Mouse (Mus musculus) hindbrain, embryonic 14.5 days (tissue): ENCODE data around the gene Znrf4. TPM values are rescaled to one million over a fixed set of nuclear protein-coding genes. Genes with fewer than 3 reads are reported as not detected.
A peak's percentile ranks its signal among the peaks of the same experiment; 100 is the strongest.

ENCODE experiments used
- ATAC-seq: fragments of 200-750 bp; cut with Nextera tagmentation; 2 replicates; pipeline ENCODE4 v1.8.0; 2017; ENCODE audit warnings: moderate number of reproducible peaks, mild to moderate bottlenecking, moderate TSS enrichment, moderate library complexity; ENCODE audit not compliant: low FRiP score
- DNase-seq: peaks from one replicate; pipeline ENCODE4 v3.0.0-alpha.2; 2015; ENCODE audit warnings: low spot score
- H3K27ac ChIP-seq: fragments of 300-500 bp; sonication (generic); 2 replicates; pipeline ENCODE4 v1.5.1; 2014; ENCODE audit warnings: mild to moderate bottlenecking, moderate library complexity
- H3K27me3 ChIP-seq: fragments of 300-500 bp; sonication (generic); 2 replicates; pipeline ENCODE4 v1.6.1; 2014; ENCODE audit warnings: mild to moderate bottlenecking, low read length, mixed read lengths; ENCODE audit not compliant: control insufficient read depth, insufficient read depth
- H3K36me3 ChIP-seq: fragments of 300-500 bp; sonication (generic); replicated peaks from 2 replicates; pipeline ENCODE4 v1.6.1; 2014; ENCODE audit not compliant: control insufficient read depth, insufficient read depth
- H3K4me1 ChIP-seq: fragments of 300-500 bp; sonication (generic); replicated peaks from 2 replicates; pipeline ENCODE4 v1.6.1; 2014; ENCODE audit warnings: antibody characterized with exemption, low read length, mixed read lengths; ENCODE audit not compliant: control insufficient read depth, insufficient read depth
- H3K4me2 ChIP-seq: fragments of 300-500 bp; sonication (generic); replicated peaks from 2 replicates; pipeline ENCODE4 v1.6.1; 2014; ENCODE audit warnings: mild to moderate bottlenecking, moderate library complexity
- H3K4me3 ChIP-seq: fragments of 300-500 bp; sonication (generic); replicated peaks from 2 replicates; pipeline ENCODE4 v1.5.1; 2014; ENCODE audit warnings: mild to moderate bottlenecking, low read length
- H3K9ac ChIP-seq: fragments of 300-500 bp; sonication (generic); 2 replicates; pipeline ENCODE4 v1.6.1; 2014
- H3K9me3 ChIP-seq: fragments of 300-500 bp; sonication (generic); 2 replicates; pipeline ENCODE4 v1.6.1; 2016; ENCODE audit warnings: low read length; ENCODE audit not compliant: control insufficient read depth
- WGBS: fragments of 180-500 bp; shearing (Covaris S2); extraction: QIAGEN DNeasy Blood & Tissue Kit; methylation state at CpG from one replicate; pipeline ENCODE4 v1.1.7; 2014; 5-methylcytosine and 5-hydroxymethylcytosine counted together
- polyA plus RNA-seq: library from polyadenylated mRNA; unstranded; fragments of >200 nt; fragmentation: Nextera tagmentation; extraction: Ambion mirVana; gene quantifications from 2 replicates; pipeline ENCODE4 v1.2.1, GENCODE M21; 2014

The Znrf4 gene
- polyA plus RNA-seq, 1 experiment from 2014 or later = not detected

- no peak for ATAC-seq
- Histone ChIP-seq H3K36me3 (no peaks in the 10 kb centered on the region), H3K27me3 (no peaks in the 10 kb centered on the region), H3K9me3 (no peaks in the 10 kb centered on the region), H3K27ac (no peak overlapping the region; the same call in 1 of the 2 replicates), H3K4me2 (no peak overlapping the region), H3K4me3 (no peak overlapping the region), H3K4me1 (peaks cover 35% of the 10 kb centered on the region), H3K9ac (no peak overlapping the region)
- WGBS = 13% methylated on average over 4 of the region's 4 CpGs
- no peak for DNase-seq
Observed at GRCm38 (mm10) chr17:56548605-56549105, 36.4 kb upstream of the Znrf4 start.

GRCm38 (mm10) chr17:56547846-56548604 is 35.8 kb upstream of the Znrf4 start:
- Histone ChIP-seq H3K4me1 (peaks cover 35% of the 10 kb centered on the region), H3K4me2 (no peak overlapping the region), H3K9ac (no peak overlapping the region), H3K27ac (0 out of 2 replicates have a peak overlapping the region, but pooled peaks have one; percentile 21), H3K36me3 (no peaks in the 10 kb centered on the region), H3K9me3 (no peaks in the 10 kb centered on the region), H3K27me3 (no peaks in the 10 kb centered on the region), H3K4me3 (no peak overlapping the region)
- WGBS = 61% methylated on average over 9 of the region's 9 CpGs
- no peak for DNase-seq
- ATAC-seq = no peak

GRCm38 (mm10) chr17:56547116-56547845 is 35.0 kb upstream of the Znrf4 start:
- H3K4me2 ChIP-seq = no peak overlapping the region
- H3K27ac ChIP-seq = peak overlapping the region; percentile 21
- DNase-seq (peak; percentile 62), ATAC-seq (peak; percentile 18; the same call in 1 of the 2 replicates)
- no peak overlapping the region for H3K9ac ChIP-seq
- H3K9me3 ChIP-seq = no peaks in the 10 kb centered on the region
- no peaks in the 10 kb centered on the region for H3K36me3 ChIP-seq
- 45% methylated on average over 17 of the region's 17 CpGs for WGBS
- H3K27me3 ChIP-seq = no peaks in the 10 kb centered on the region
- H3K4me1 ChIP-seq = peaks cover 30% of the 10 kb centered on the region
- H3K4me3 ChIP-seq = no peak overlapping the region

- no peaks in the 10 kb centered on the region for H3K27me3 ChIP-seq
- H3K36me3 ChIP-seq = no peaks in the 10 kb centered on the region
- H3K4me2 ChIP-seq = no peak overlapping the region
- DNase-seq (no peak), ATAC-seq (no peak)
- peak overlapping the region; percentile 21; the same call in 1 of the 2 replicates for H3K27ac ChIP-seq
- WGBS = 89% methylated on average over 5 of the region's 5 CpGs
- H3K4me3 ChIP-seq = no peak overlapping the region
- H3K9ac ChIP-seq = no peak overlapping the region
- H3K4me1 ChIP-seq = peaks cover 23% of the 10 kb centered on the region
- no peaks in the 10 kb centered on the region for H3K9me3 ChIP-seq
Observed at GRCm38 (mm10) chr17:56546576-56546975, 34.3 kb upstream of the Znrf4 start.

GRCm38 (mm10) chr17:56545945-56546344 is 33.7 kb upstream of the Znrf4 start:
- no peak overlapping the region for H3K9ac ChIP-seq

GRCm38 (mm10) chr17:56544699-56545387 is 32.6 kb upstream of the Znrf4 start:
- no peak overlapping the region for H3K27ac ChIP-seq
- H3K4me1 ChIP-seq = peaks cover 18% of the 10 kb centered on the region
- ATAC-seq = no peak
- DNase-seq = no peak
- H3K27me3 ChIP-seq = no peaks in the 10 kb centered on the region
- WGBS = 76% methylated on average over 7 of the region's 7 CpGs
- no peak overlapping the region for H3K4me3 ChIP-seq
- no peaks in the 10 kb centered on the region for H3K36me3 ChIP-seq
- no peak overlapping the region for H3K9ac ChIP-seq
- no peaks in the 10 kb centered on the region for H3K9me3 ChIP-seq
- H3K4me2 ChIP-seq = no peak overlapping the region

More at GRCm38 (mm10) chr17:56545945-56546344, 33.7 kb upstream of the Znrf4 start:
- Histone ChIP-seq H3K4me1 (peaks cover 17% of the 10 kb centered on the region), H3K36me3 (no peaks in the 10 kb centered on the region), H3K9me3 (no peaks in the 10 kb centered on the region), H3K27ac (no peak overlapping the region), H3K4me3 (no peak overlapping the region), H3K27me3 (no peaks in the 10 kb centered on the region), H3K4me2 (no peak overlapping the region)
- no peak for ATAC-seq
- WGBS = 93% methylated on average over 1 of the region's 1 CpGs
- no peak for DNase-seq

- Histone ChIP-seq H3K4me1 (peaks cover 16% of the 10 kb centered on the region), H3K27ac (no peak overlapping the region), H3K9me3 (no peaks in the 10 kb centered on the region), H3K9ac (no peak overlapping the region), H3K27me3 (no peaks in the 10 kb centered on the region), H3K4me2 (no peak overlapping the region), H3K36me3 (no peaks in the 10 kb centered on the region), H3K4me3 (no peak overlapping the region)
- ATAC-seq = no peak
- WGBS = 76% methylated on average over 3 of the region's 3 CpGs
- no peak for DNase-seq
Observed at GRCm38 (mm10) chr17:56543684-56544224, 31.5 kb upstream of the Znrf4 start.

- Histone ChIP-seq H3K4me3 (no peak overlapping the region), H3K4me1 (peaks cover 16% of the 10 kb centered on the region), H3K27me3 (no peaks in the 10 kb centered on the region), H3K27ac (no peak overlapping the region), H3K36me3 (no peaks in the 10 kb centered on the region), H3K9ac (no peak overlapping the region), H3K4me2 (no peak overlapping the region), H3K9me3 (no peaks in the 10 kb centered on the region)
- WGBS = 31% methylated on average over 8 of the region's 8 CpGs
- no peak for DNase-seq
- ATAC-seq = no peak
Observed at GRCm38 (mm10) chr17:56542736-56543135, 30.5 kb upstream of the Znrf4 start.

GRCm38 (mm10) chr17:56540562-56540975 is 28.3 kb upstream of the Znrf4 start:
- Histone ChIP-seq H3K36me3 (no peaks in the 10 kb centered on the region), H3K4me1 (peaks cover 10% of the 10 kb centered on the region; the same call in 1 of the 2 replicates), H3K4me2 (no peak overlapping the region), H3K27ac (no peak overlapping the region), H3K9ac (no peak overlapping the region), H3K4me3 (no peak overlapping the region), H3K9me3 (no peaks in the 10 kb centered on the region), H3K27me3 (no peaks in the 10 kb centered on the region)
- WGBS = 43% methylated on average over 6 of the region's 6 CpGs
- ATAC-seq (no peak), DNase-seq (no peak)
